Mouse (Mus musculus) megakaryocyte, embryonic 14.5 days (primary cell): ENCODE measurements around the gene Rph3al. TPM values are rescaled to one million over a fixed set of nuclear protein-coding genes. Genes with fewer than 3 reads are reported as not detected.

ENCODE experiments used
- H3K27me3 ChIP-seq: replicated peaks from 2 replicates; pipeline ENCODE3; 2012; ENCODE audit warnings: inconsistent platforms
- H3K36me3 ChIP-seq: replicated peaks from 2 replicates; pipeline ENCODE3; 2012; ENCODE audit warnings: low read length, inconsistent platforms, mixed read lengths
- H3K4me1 ChIP-seq: 2 replicates; pipeline ENCODE4 v1.6.1; 2012; ENCODE audit warnings: inconsistent platforms
- H3K4me3 ChIP-seq: replicated peaks from 2 replicates; pipeline ENCODE3; 2012; ENCODE audit warnings: moderate library complexity, mild to moderate bottlenecking, inconsistent platforms
- H3K9me3 ChIP-seq: 2 replicates; pipeline ENCODE4 v1.6.1; 2012; ENCODE audit warnings: inconsistent platforms
- FLI1 ChIP-seq: IDR thresholded peaks from 2 replicates; pipeline ENCODE4 v1.6.1; 2012; ENCODE audit warnings: low read length, inconsistent platforms, mixed read lengths
- GATA1 ChIP-seq: IDR thresholded peaks from 3 replicates; pipeline ENCODE4 v1.6.1; 2012; ENCODE audit warnings: mixed read lengths, low read length, inconsistent platforms, borderline replicate concordance
- polyA plus RNA-seq: library from polyadenylated mRNA; stranded (reverse); fragments of >175 nt; gene quantifications from 2 replicates; pipeline ENCODE4 v1.2.3, GENCODE M21; 2012; ENCODE audit warnings: low replicate concordance; ENCODE audit not compliant: insufficient read depth

Gene Rph3al
- polyA plus RNA-seq, 1 experiment: 0.25 TPM

DNA sequence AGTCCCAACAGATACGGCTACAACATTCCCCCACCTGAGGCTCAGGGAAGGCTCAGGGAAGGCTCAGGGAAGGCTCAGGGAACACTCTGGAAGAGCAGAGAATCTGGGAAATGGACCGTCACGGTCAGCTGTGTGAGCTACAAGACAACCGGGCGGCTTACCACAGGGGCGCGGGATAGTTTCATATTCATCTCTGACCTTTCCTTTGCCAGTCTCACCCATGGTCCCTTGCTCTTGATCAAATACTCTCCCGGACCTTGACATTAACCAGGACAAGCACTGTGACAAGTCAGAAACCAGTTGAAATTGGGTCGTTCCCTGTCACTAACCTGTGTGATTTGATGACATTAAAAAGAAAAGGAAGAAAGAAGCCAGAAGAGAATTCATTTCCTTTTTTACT is 16.7 kb upstream of the Rph3al start:
- Histone ChIP-seq H3K27me3 (peaks cover 72% of the 10 kb centered on the region), H3K4me1 (peaks cover 11% of the 10 kb centered on the region), H3K36me3 (no peaks in the 10 kb centered on the region), H3K4me3 (no peak overlapping the region), H3K9me3 (peaks cover 3% of the 10 kb centered on the region)
- no peak for TF ChIP-seq GATA1
- no peak for TF ChIP-seq FLI1

DNA sequence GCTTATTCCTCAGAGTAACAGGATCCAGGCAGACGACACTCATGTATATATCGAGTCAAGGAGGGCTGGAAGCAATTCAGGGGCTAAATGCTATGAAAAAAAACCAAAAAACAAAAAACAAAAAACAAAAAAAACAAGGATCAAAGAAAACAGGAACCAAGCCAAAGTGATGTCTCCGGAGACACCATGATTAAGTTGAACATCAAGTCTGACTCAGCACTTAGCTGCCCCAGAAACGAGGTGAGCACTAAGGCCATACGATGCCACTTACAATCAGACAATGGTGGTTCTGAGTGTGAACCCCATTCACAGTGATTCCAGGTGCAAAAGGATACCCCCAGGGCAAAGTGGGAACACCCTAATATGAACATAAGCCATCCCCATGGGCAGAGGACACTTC is 13.7 kb upstream of the Rph3al start:
- peaks cover 19% of the 10 kb centered on the region for H3K4me1 ChIP-seq
- H3K27me3 ChIP-seq: peaks cover 70% of the 10 kb centered on the region
- TF ChIP-seq GATA1: no peak
- H3K36me3 ChIP-seq: no peaks in the 10 kb centered on the region
- H3K9me3 ChIP-seq: peaks cover 3% of the 10 kb centered on the region
- H3K4me3 ChIP-seq: no peak overlapping the region

DNA sequence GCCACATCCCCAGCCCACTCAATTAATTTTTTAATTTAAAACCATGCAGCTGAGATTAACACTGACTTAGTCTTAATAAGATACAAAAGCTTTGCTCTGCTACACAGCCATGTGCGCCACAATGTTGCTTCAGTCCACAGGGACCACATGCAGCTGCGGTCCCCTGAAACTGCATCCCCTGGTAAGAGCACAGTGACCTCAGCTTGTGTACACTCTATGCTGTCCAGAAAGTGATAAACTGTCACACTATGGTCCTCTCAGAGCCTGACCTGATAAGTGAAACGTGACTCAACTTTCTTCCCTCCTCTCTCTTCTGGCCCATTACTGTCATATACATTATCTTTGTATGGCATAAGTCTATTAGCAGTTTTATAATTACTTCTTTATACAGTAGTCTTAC is 12.2 kb upstream of the Rph3al start:
- Histone ChIP-seq H3K4me3 (no peak overlapping the region), H3K27me3 (peaks cover 66% of the 10 kb centered on the region), H3K4me1 (peaks cover 27% of the 10 kb centered on the region), H3K9me3 (peaks cover 3% of the 10 kb centered on the region), H3K36me3 (no peaks in the 10 kb centered on the region)
- TF ChIP-seq FLI1 (no peak), GATA1 (no peak)

DNA sequence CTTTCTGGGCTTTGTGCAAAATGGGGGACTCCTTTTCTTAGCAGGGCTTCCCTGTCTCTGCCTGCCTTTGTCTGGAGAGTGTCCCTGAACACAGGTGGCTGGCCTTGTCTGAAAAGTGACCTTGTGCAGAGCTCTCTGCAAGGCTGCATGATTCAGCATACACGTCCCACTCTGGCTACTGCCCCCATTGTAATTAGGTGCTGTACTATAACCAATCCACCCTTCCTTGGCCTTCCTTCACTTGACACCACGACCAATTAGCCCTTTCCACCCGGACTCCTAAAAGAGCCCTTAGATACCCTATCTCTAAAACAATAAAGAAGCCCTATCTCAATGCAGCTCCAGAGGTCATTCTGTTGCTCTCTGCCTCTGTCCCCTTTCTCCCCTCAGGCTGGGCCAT is 10.6 kb upstream of the Rph3al start:
- Histone ChIP-seq H3K36me3 (no peaks in the 10 kb centered on the region), H3K4me3 (no peak overlapping the region), H3K4me1 (peaks cover 35% of the 10 kb centered on the region), H3K27me3 (peaks cover 62% of the 10 kb centered on the region), H3K9me3 (no peaks in the 10 kb centered on the region)
- TF ChIP-seq FLI1 (no peak), GATA1 (no peak)

DNA sequence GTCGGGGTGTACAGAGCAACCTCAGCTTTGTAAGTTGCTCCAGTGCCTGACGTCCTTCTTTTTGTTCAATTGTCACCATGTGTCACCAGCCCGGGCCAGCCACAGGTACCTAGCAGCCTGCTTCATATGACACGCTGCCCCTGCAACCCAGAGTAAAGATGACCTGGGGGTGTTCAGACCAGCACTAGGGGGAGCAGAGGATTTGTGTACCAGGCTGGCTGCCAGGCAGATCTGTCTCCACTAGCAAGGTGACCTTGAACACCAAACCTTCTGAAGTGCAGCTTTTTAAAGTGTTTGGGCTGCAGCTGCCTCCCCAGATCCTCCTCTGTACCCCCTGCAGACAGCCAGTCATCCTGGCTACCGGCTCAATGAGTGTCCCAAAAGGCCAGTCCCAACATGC is 9.0 kb upstream of the Rph3al start:
- peaks cover 15% of the 10 kb centered on the region for H3K9me3 ChIP-seq
- no peak for TF ChIP-seq FLI1
- TF ChIP-seq GATA1: no peak
- no peaks in the 10 kb centered on the region for H3K36me3 ChIP-seq
- H3K4me1 ChIP-seq: peaks cover 35% of the 10 kb centered on the region
- peaks cover 58% of the 10 kb centered on the region for H3K27me3 ChIP-seq
- H3K4me3 ChIP-seq: no peak overlapping the region

DNA sequence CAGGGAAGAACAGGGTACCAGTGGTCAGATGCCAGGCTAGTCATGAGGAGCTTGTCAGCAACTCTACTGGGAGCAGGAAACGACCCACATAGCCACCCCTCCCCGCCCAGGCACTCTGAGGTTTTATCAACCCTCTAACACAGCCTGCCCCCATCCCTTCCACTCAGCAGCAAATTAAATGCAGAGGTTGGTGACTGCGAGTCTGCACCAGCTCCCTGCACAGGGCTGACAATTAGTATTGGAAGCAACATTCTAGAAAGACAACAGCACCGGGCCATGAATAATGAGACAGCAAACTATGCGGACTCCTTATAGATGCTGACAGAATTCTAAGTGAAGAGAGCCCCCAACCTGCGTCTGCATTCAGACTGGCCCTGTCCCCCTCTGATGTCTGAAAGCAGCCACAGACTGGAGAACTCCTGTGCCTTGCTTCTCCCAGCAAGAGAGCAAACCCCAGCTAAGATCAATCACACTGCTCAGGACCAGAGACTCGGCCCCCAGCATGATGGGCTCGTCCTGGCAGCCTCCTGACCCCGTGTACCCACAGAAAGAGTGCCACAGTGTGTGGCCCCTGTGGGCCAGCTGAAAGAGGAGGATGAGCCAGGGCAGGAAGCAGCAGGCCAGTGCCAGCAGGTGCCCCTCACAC is 7.7 kb upstream of the Rph3al start:
- Histone ChIP-seq H3K9me3 (peaks cover 23% of the 10 kb centered on the region), H3K36me3 (no peaks in the 10 kb centered on the region), H3K27me3 (peaks cover 63% of the 10 kb centered on the region), H3K4me1 (peaks cover 39% of the 10 kb centered on the region), H3K4me3 (peak overlapping the region; percentile 47)
- no peak for TF ChIP-seq FLI1
- TF ChIP-seq GATA1: no peak

DNA sequence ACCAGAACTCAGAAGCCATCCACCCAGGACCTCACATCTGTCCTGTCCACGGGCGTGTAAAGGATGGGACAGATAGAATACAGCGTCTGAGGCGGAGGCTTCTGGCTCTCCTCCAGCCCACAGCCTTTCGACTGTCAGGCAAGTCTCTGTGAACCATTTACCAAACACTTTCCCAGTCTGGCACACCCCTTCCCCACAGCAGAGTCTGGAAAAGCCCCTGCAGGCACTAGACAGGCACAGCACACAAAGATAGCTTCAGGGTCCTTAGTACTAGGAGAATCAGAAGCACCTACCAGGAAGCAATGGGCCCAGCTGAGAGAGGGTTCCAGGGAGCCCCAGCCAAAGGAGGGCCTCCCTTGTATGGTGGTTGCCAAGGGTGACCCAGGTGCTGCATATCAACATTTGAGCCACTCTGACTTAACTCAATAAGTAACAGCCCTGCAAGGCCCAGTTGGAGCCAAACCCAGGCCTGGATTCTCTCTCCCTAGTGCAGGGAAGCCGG is 808 bp downstream of the Rph3al start:
- Histone ChIP-seq H3K4me3 (no peak overlapping the region), H3K9me3 (peaks cover 9% of the 10 kb centered on the region), H3K4me1 (peaks cover 63% of the 10 kb centered on the region), H3K36me3 (no peaks in the 10 kb centered on the region), H3K27me3 (peaks cover 70% of the 10 kb centered on the region)
- TF ChIP-seq GATA1 (no peak), FLI1 (no peak)

DNA sequence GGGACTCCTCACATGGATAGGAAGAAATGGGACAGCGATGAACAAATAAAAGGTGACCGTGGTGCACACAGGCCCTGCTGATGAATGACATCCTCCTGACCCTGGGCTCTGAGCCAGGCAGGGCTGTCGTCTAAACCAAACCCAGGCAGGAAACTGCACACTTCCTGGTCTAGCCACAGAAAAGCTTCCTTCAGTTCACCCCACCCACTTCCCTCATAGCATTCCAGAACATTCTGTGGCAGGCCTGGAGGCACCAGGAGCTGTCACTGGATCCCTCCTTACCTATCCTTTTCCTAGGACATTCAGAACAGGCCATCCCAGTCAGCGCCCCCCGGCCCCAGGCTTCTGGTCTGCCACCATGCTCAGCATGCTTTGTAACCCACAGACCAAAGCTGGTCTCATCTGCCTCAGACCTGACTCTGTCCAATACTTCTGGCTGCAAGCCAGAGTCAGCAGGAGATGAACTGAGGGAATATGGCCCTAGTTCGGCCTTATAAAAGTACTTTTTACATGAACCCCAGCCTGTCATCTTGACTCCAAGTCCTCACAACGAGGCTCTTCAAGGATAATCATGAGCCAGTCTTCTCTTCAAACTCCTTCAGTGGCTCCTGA is 2.3 kb downstream of the Rph3al start:
- H3K27me3 ChIP-seq: peaks cover 68% of the 10 kb centered on the region
- H3K4me1 ChIP-seq: peaks cover 62% of the 10 kb centered on the region
- H3K9me3 ChIP-seq: no peaks in the 10 kb centered on the region
- peak overlapping the region; percentile 78 for H3K4me3 ChIP-seq
- TF ChIP-seq GATA1 (no peak), FLI1 (no peak)
- H3K36me3 ChIP-seq: no peaks in the 10 kb centered on the region

DNA sequence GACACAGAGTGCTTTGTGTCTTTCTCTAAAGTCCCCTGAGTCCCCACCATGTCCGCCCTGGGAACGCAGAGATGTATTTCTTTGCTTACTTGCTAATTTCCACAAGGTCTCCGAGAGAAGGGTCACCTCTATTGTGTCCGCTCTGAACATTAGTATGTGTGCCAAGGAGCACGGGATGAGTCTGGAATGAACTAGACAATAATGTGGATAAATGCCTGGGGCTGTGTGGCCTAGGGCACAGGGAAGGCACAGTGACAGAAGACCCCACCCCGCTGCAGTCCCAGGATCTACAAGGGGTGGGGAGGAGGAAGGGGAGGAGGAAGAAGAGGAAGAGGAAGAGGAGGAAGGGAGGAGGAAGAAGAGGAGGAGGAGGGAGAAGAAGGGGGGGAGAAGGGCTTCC is 3.8 kb downstream of the Rph3al start:
- H3K27me3 ChIP-seq: peaks cover 71% of the 10 kb centered on the region
- H3K9me3 ChIP-seq: no peaks in the 10 kb centered on the region
- H3K4me3 ChIP-seq: no peak overlapping the region
- no peak for TF ChIP-seq GATA1
- no peak for TF ChIP-seq FLI1
- no peaks in the 10 kb centered on the region for H3K36me3 ChIP-seq
- H3K4me1 ChIP-seq: peaks cover 55% of the 10 kb centered on the region

DNA sequence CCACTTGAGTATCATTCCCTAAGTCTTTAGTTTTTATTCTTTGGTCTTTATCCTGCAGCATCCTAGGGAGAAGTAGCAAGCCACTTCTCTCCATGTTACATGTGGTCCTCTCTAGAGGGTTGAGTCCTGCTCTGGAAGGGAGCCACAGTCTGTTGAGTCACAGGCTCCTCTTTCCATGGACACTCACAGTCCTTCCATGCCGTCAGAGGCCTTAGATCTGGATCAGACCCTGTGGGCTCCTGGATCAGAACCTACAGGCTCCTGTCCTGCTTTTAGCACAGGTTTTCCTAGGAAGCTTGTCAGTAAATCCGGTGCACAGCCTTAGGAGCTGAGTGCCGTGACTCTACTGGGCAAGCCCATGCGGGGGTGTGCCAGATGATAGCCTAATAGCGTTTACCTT is 4.9 kb downstream of the Rph3al start:
- no peaks in the 10 kb centered on the region for H3K9me3 ChIP-seq
- H3K4me1 ChIP-seq: peaks cover 44% of the 10 kb centered on the region
- no peak for TF ChIP-seq GATA1
- TF ChIP-seq FLI1: no peak
- H3K4me3 ChIP-seq: no peak overlapping the region
- H3K36me3 ChIP-seq: no peaks in the 10 kb centered on the region
- peaks cover 65% of the 10 kb centered on the region for H3K27me3 ChIP-seq
